8 mouse cellular contexts compared by ENCODE assay signal in genomic region chr4:136199562-136200292, GRCm38 (mm10). TPM values are rescaled to one million over a fixed set of nuclear protein-coding genes. Genes with fewer than 3 reads are reported as not detected.
DNase-seq lines count a peak whose midpoint lies in the region; ATAC-seq and TF ChIP-seq lines count a peak whose summit lies in the region.

No protein-coding gene starts in this region.

- H3K4me3 ChIP-seq in forebrain, embryonic 14.5 days (ENCODE audit: low read depth, low read length), result no peak overlapping the region
- no peak overlapping the region for H3K4me3 ChIP-seq in forebrain, embryonic 12.5 days (replicated peaks)
- H3K4me3 ChIP-seq in midbrain, embryonic 14.5 days (replicated peaks; ENCODE audit: low read depth, low read length), result no peak overlapping the region
- H3K4me3 ChIP-seq in midbrain, embryonic 16.5 days (ENCODE audit: low read depth, low read length), result no peak overlapping the region
- no peak overlapping the region for H3K4me3 ChIP-seq in bone marrow, adult 2 months (replicated peaks; ENCODE audit: control insufficient read depth, low read depth, low read length)

- H3K9ac ChIP-seq in forebrain, embryonic 14.5 days (ENCODE audit: low read length), result no peak overlapping the region
- H3K9ac ChIP-seq in forebrain, embryonic 12.5 days, result no peak overlapping the region
- H3K9ac ChIP-seq in midbrain, embryonic 14.5 days (replicated peaks; ENCODE audit: low read length), result no peak overlapping the region
- no peak overlapping the region for H3K9ac ChIP-seq in midbrain, embryonic 16.5 days (ENCODE audit: low read depth, low read length)

- TF ChIP-seq POLR2A in bone marrow, adult 2 months (IDR thresholded peaks at IDR 0.05; ENCODE audit: borderline replicate concordance, control insufficient read depth, low read depth, low read length), result no peak

- H3K27me3 ChIP-seq in forebrain, embryonic 14.5 days (replicated peaks; ENCODE audit: control insufficient read depth, insufficient read depth, low read length), result no peaks in the 10 kb centered on the region
- peaks cover 3% of the 10 kb centered on the region; the same call in 1 of the 2 replicates for H3K27me3 ChIP-seq in forebrain, embryonic 12.5 days
- no peaks in the 10 kb centered on the region for H3K27me3 ChIP-seq in midbrain, embryonic 14.5 days (ENCODE audit: control insufficient read depth, insufficient read depth, low read length)
- H3K27me3 ChIP-seq in midbrain, embryonic 16.5 days (ENCODE audit: control insufficient read depth, insufficient read depth, low read depth, low read length), result no peaks in the 10 kb centered on the region

- no peak overlapping the region for H3K27ac ChIP-seq in forebrain, embryonic 14.5 days (ENCODE audit: low read depth, low read length)
- H3K27ac ChIP-seq in forebrain, embryonic 12.5 days, result no peak overlapping the region
- H3K27ac ChIP-seq in midbrain, embryonic 14.5 days (replicated peaks; ENCODE audit: low read depth, low read length), result no peak overlapping the region
- H3K27ac ChIP-seq in midbrain, embryonic 16.5 days (ENCODE audit: low read length), result no peak overlapping the region
- H3K27ac ChIP-seq in bone marrow, adult 2 months (ENCODE audit: control insufficient read depth, insufficient read depth, low read depth, low read length, poor library complexity), result no peak overlapping the region

- H3K36me3 ChIP-seq in forebrain, embryonic 14.5 days (ENCODE audit: control insufficient read depth, insufficient read depth, low read length), result 0 out of 2 replicates have a peak, but pooled peaks cover 5% of the 10 kb centered on the region
- H3K36me3 ChIP-seq in forebrain, embryonic 12.5 days (replicated peaks), result peaks cover 2% of the 10 kb centered on the region; the same call in 1 of the 2 replicates
- no peaks in the 10 kb centered on the region for H3K36me3 ChIP-seq in midbrain, embryonic 14.5 days (ENCODE audit: control insufficient read depth, insufficient read depth, low read length)
- H3K36me3 ChIP-seq in midbrain, embryonic 16.5 days (ENCODE audit: control insufficient read depth, insufficient read depth, low read length), result no peaks in the 10 kb centered on the region

- intact Hi-C loops in heart, postnatal 10 days (cut with DNase I), result loop anchor here (1.0 to 5.0 kb wide), 3 partner anchors 36 to 129 kb away; no protein-coding TSS in a partner anchor

- H3K4me2 ChIP-seq in forebrain, embryonic 14.5 days (ENCODE audit: low read length), result no peak overlapping the region
- H3K4me2 ChIP-seq in forebrain, embryonic 12.5 days, result no peak overlapping the region
- no peak overlapping the region for H3K4me2 ChIP-seq in midbrain, embryonic 14.5 days (ENCODE audit: low read length)
- H3K4me2 ChIP-seq in midbrain, embryonic 16.5 days (ENCODE audit: low read length), result no peak overlapping the region

- WGBS in forebrain, embryonic 14.5 days, result 31% methylated on average over 9 of the region's 9 CpGs
- WGBS in forebrain, embryonic 12.5 days, result 35% methylated on average over 9 of the region's 9 CpGs
- WGBS in midbrain, embryonic 14.5 days, result 39% methylated on average over 9 of the region's 9 CpGs
- 33% methylated on average over 9 of the region's 9 CpGs for WGBS in midbrain, embryonic 16.5 days
- 34% methylated on average over 9 of the region's 9 CpGs for WGBS in bone marrow, adult 2 months

- no peaks in the 10 kb centered on the region for H3K4me1 ChIP-seq in forebrain, embryonic 14.5 days (ENCODE audit: control insufficient read depth, insufficient read depth, low read length)
- peaks cover 3% of the 10 kb centered on the region for H3K4me1 ChIP-seq in forebrain, embryonic 12.5 days
- H3K4me1 ChIP-seq in midbrain, embryonic 14.5 days (ENCODE audit: control insufficient read depth, insufficient read depth, low read length), result no peaks in the 10 kb centered on the region
- H3K4me1 ChIP-seq in midbrain, embryonic 16.5 days (ENCODE audit: control insufficient read depth, insufficient read depth, low read length), result no peaks in the 10 kb centered on the region
- H3K4me1 ChIP-seq in bone marrow, adult 2 months (ENCODE audit: control insufficient read depth, insufficient read depth, low read length), result peaks cover 1% of the 10 kb centered on the region; the same call in 1 of the 2 replicates

- peak; percentile 97 for TF ChIP-seq CTCF in bone marrow, adult 2 months (IDR thresholded peaks at IDR 0.05; ENCODE audit: control insufficient read depth, insufficient read depth, low read length)

- peak; percentile 77 for DNase-seq in forebrain, embryonic 14.5 days (ENCODE audit: low spot score)
- DNase-seq in midbrain, embryonic 14.5 days, result peak; percentile 83
- DNase-seq in heart, postnatal 10 days, result peak; percentile 59 to 69
- DNase-seq in lung, postnatal 10 days, result peak; percentile 65
- DNase-seq in Muller cell, postnatal 12 days (ENCODE audit: inconsistent ontology term), result no peak

- H3K9me3 ChIP-seq in forebrain, embryonic 14.5 days (replicated peaks; ENCODE audit: control insufficient read depth, low read length), result no peaks in the 10 kb centered on the region
- H3K9me3 ChIP-seq in forebrain, embryonic 12.5 days, result no peaks in the 10 kb centered on the region
- H3K9me3 ChIP-seq in midbrain, embryonic 14.5 days (ENCODE audit: control insufficient read depth, low read length), result no peaks in the 10 kb centered on the region
- H3K9me3 ChIP-seq in midbrain, embryonic 16.5 days (replicated peaks; ENCODE audit: control insufficient read depth, low read length, poor library complexity, severe bottlenecking), result no peaks in the 10 kb centered on the region

- no peak for ATAC-seq in forebrain, embryonic 14.5 days
- ATAC-seq in forebrain, embryonic 12.5 days (ENCODE audit: low FRiP score), result no peak
- ATAC-seq in midbrain, embryonic 14.5 days (ENCODE audit: low FRiP score, low TSS enrichment), result no peak
- no peak for ATAC-seq in midbrain, embryonic 16.5 days

RNA-seq across cellular contexts. Expression of gene Asap3, which starts 6.4 kb away (rescaled TPM):
- polyA plus RNA-seq in forebrain, embryonic 14.5 days (2014; fragmentation: Nextera tagmentation; extraction: Ambion mirVana), result 1.6 and 2.4 TPM in 2 replicates
- 5.9 and 6.4 TPM in 2 replicates for polyA plus RNA-seq in forebrain, embryonic 12.5 days (2016; fragmentation: Nextera tagmentation; extraction: Ambion mirVana)
- polyA plus RNA-seq in midbrain, embryonic 14.5 days (2014; fragmentation: Nextera tagmentation; extraction: Ambion mirVana), result 1.8 and 3.4 TPM in 2 replicates
- polyA plus RNA-seq in midbrain, embryonic 16.5 days (2015; fragmentation: Nextera tagmentation; extraction: Ambion mirVana), result 4.5 and 5.1 TPM in 2 replicates
- polyA plus RNA-seq in bone marrow, adult 2 months (2011; ENCODE audit: insufficient read depth, insufficient read length, low replicate concordance, missing spikeins), result 0.23 and 0.60 TPM in 2 replicates
- total RNA-seq in heart, postnatal 10 days (2021), result 10 to 100 TPM in 1 of 2 experiments, 1 to 10 TPM in 1; 5.7 to 10.8 TPM

RNA-seq across cellular contexts. Expression of gene E2f2, which starts 27.5 kb away (rescaled TPM):
- 4.5 and 5.5 TPM in 2 replicates for polyA plus RNA-seq in forebrain, embryonic 14.5 days (2014; fragmentation: Nextera tagmentation; extraction: Ambion mirVana)
- 13.4 and 14.6 TPM in 2 replicates for polyA plus RNA-seq in forebrain, embryonic 12.5 days (2016; fragmentation: Nextera tagmentation; extraction: Ambion mirVana)
- polyA plus RNA-seq in midbrain, embryonic 14.5 days (2014; fragmentation: Nextera tagmentation; extraction: Ambion mirVana), result 1.2 and 1.7 TPM in 2 replicates
- polyA plus RNA-seq in midbrain, embryonic 16.5 days (2015; fragmentation: Nextera tagmentation; extraction: Ambion mirVana), result 1.4 and 1.6 TPM in 2 replicates
- 146 and 157 TPM in 2 replicates for polyA plus RNA-seq in bone marrow, adult 2 months (2011; ENCODE audit: insufficient read depth, insufficient read length, low replicate concordance, missing spikeins)
- total RNA-seq in heart, postnatal 10 days (2021), result 1 to 10 TPM; 4.3 to 6.8 TPM

RNA-seq across cellular contexts. Expression of gene Tcea3, which starts 47.8 kb away (rescaled TPM):
- polyA plus RNA-seq in forebrain, embryonic 14.5 days (2014; fragmentation: Nextera tagmentation; extraction: Ambion mirVana), result 0.60 and 1.2 TPM in 2 replicates
- polyA plus RNA-seq in forebrain, embryonic 12.5 days (2016; fragmentation: Nextera tagmentation; extraction: Ambion mirVana), result 1.6 and 1.9 TPM in 2 replicates
- 0.18 and 1.2 TPM in 2 replicates for polyA plus RNA-seq in midbrain, embryonic 14.5 days (2014; fragmentation: Nextera tagmentation; extraction: Ambion mirVana)
- polyA plus RNA-seq in midbrain, embryonic 16.5 days (2015; fragmentation: Nextera tagmentation; extraction: Ambion mirVana), result 0.67 and 1.2 TPM in 2 replicates
- 8.1 TPM in 1 of 2 replicates, not detected in the other for polyA plus RNA-seq in bone marrow, adult 2 months (2011; ENCODE audit: insufficient read depth, insufficient read length, low replicate concordance, missing spikeins)
- 10 to 100 TPM; 77.2 to 85.4 TPM for total RNA-seq in heart, postnatal 10 days (2021)

RNA-seq across cellular contexts. Expression of gene Id3, which starts 56.4 kb away (rescaled TPM):
- 117 and 118 TPM in 2 replicates for polyA plus RNA-seq in forebrain, embryonic 14.5 days (2014; fragmentation: Nextera tagmentation; extraction: Ambion mirVana)
- polyA plus RNA-seq in forebrain, embryonic 12.5 days (2016; fragmentation: Nextera tagmentation; extraction: Ambion mirVana), result 173 and 228 TPM in 2 replicates
- polyA plus RNA-seq in midbrain, embryonic 14.5 days (2014; fragmentation: Nextera tagmentation; extraction: Ambion mirVana), result 108 and 140 TPM in 2 replicates
- 110 and 114 TPM in 2 replicates for polyA plus RNA-seq in midbrain, embryonic 16.5 days (2015; fragmentation: Nextera tagmentation; extraction: Ambion mirVana)
- polyA plus RNA-seq in bone marrow, adult 2 months (2011; ENCODE audit: insufficient read depth, insufficient read length, low replicate concordance, missing spikeins), result 14.5 and 33.8 TPM in 2 replicates
- total RNA-seq in heart, postnatal 10 days (2021), result 100 to 1,000 TPM; 104 TPM
